Mouse (Mus musculus): ENCODE measurements at regions not wholly inside any gene's neighbourhood (a gene's known extent, or its start where the extent isn't known, plus 50 kb on each side); places are given as distances from the start of the nearest gene placed in this dataset.

DNA sequence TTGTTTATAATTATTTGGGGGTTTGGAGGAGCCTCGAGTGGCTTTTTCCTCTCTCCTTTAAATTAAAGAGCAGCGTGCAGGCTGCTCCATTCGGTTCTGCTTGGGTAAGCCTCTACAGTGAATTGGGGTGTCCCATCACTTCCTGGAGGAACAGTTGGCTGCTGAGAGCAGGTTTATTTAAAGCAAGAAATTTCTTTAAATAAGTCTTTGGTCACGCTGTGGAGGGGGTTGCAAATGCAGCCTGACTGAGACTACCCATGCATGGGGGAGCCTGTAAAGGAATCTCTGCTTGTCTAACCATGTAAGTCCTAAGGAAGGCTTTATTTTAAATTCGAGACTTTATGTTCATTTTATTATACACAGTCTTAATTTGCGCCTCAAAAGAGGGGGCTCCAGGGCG lies 303.7 kb upstream of the Arglu1 start:
- TF ChIP-seq CTCF (IDR thresholded peaks at IDR 0.05) (no peak), POLR2A (IDR thresholded peaks at IDR 0.05; ENCODE audit: insufficient read depth, low read depth, low read length) (no peak), EP300 (IDR thresholded peaks at IDR 0.05; ENCODE audit: insufficient read depth, low read depth, low read length) (no peak)

Measured in heart, adult 2 months (tissue).